Mouse (Mus musculus) cerebellum, postnatal 14 days (tissue): ENCODE results near the gene Bak1.
A peak's percentile ranks its signal among the peaks of the same experiment; 100 is the strongest.

ENCODE experiments used
- DNase-seq, 2 experiments: peaks; one replicate each; pipeline ENCODE4 v3.0.0; 2021; ENCODE audit warnings: mixed read lengths in 2 of 2

Bak1 gene

DNA sequence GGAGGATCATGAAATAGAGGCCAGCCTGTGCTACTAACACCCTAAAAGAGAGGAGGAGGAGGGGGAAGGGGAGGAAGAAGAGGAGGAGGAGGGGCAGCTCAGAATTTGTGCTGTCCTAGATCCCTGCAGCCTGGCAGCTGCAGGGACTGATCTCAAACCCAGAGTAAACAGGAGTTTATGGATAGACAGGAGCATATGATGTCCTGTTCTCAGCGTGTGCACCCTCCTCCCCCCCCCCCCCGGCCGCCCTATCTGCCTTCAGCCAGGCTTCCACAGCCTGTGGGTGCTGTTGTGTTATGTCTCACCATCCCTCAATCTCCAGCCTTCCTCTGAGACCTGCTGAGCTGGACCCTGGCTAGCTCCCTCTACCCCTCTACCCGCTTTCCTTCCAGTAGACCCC is at the start of gene Bak1:
Gene Bak1 (minus strand): TSS at position 101 of the 400 bp plus-strand sequence.
- DNase-seq = no peak

DNA sequence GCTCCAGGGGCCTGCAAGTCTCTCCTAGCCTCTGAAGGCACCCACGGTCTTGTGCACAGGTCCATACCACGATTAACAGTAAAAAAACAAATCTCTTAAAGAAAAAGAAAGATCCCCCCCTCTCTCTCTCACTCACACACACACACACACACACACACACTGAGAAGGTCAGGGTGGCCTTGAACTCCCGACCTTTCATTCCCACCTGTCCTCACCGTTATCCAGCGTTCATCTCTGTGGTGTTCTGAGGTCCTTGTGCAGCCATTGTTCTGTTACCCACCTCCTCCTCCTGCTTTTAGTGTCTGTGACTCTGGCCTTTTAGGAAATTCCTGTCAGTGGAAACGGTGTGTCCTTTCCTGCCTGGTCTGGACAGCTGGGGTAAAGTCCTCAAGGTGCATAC is 49.7 kb upstream of the Bak1 start:
- no peak for DNase-seq

DNA sequence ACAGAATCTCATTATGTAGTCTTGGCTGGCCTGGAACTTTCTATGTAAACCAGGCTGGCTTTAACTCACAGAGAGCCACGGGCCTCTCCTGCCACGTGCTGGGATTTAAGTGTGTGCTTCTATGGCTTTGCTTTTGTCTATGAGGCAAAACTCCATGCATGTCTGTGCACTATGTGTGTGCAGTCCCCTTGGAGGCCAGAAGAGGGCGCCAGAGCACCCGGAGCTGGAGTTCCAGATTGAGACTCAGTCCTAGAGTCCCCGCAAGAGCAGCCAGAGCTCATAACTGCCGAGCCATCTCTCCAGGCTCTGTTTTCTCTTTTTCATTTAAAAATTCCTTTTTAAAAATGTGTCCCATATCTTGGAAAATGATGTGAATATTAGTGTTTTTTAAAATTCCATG is 49.1 kb upstream of the Bak1 start:
- DNase-seq = peak in 1 of 2 experiments; percentile 65

DNA sequence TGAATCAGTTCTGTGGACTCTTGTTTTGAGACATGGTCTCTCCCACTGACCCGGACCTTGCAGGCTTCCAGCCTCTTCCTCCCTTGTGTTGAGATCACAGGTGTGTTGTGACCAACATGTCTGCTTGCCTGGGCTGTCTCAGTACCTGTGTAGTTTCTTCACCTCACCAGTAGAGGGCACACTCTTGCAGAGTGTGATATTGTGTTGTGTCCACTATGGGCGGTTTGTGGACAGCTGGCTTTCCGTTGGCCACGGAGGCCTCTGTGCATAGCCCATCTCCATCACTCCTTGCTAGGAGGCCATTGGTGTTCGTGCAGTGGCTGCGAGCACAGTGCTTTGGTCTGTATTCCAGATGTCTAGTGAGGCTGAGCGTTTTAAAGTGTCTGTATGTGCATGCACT is 48.3 kb upstream of the Bak1 start:
- DNase-seq = no peak

DNA sequence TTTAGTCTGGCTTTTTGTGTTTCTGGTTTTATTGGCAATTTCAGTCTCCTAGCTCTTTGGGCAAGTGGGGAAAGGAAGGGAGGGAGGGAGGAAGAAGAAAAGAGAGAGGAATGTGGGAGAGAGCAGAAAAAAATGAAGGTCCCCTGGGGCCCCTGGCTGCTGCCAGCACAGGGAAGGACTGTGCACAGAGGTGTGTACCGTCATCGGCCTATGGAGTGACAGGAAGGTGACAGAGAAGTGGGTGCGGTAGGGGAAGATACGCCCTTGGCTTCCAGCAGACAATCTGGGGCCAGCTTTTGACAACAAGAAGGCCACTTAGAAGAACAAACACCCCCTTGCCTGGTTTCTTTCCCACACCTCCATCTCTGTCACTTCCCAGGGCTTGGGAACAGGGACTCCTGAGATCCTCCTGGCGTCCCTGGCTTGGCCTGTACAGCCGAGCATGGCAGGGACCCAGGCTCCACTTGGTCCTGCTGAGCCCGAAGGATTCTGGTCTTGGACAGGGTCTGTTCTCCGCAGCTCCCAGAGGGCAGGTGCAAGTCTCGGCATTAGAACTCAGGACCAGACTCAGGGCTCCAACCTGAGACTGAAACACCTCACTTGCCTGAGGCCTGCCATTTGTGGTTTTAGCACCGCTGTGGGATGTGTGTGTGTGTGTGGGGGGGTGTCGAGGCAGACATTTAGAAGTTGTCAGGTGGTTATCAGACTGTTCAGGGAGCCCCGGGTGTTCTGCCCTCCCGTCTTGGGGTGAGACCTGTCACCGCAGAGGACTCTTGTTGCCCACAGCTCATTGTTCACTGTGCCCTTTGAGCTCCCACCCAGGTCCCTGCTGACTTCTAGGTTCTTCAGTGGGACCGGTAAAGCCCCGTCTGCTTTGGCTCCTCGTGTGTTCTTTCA is 46.3 kb upstream of the Bak1 start:
- DNase-seq = peak; percentile 38 to 48

DNA sequence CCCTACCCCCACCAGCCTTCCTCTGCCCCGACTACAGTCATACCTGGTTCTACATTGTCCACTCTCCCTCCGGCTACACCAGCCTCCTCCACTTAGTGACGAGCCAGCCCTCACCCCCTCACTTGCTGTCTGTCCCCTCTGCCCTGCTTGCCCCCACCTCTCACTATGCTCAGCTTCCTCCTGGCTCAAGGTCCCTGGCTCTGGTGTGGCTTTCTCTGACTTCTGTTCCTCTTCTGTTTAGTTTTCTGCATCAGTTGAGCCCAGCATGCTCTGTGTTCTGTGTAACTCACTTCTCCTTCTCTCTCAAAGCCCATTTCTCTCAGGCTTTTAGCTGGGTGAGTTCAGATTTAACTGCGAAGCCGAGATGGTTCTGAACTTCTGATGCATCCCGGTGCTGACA is 45.4 kb upstream of the Bak1 start:
- DNase-seq = peak; percentile 35 to 47

DNA sequence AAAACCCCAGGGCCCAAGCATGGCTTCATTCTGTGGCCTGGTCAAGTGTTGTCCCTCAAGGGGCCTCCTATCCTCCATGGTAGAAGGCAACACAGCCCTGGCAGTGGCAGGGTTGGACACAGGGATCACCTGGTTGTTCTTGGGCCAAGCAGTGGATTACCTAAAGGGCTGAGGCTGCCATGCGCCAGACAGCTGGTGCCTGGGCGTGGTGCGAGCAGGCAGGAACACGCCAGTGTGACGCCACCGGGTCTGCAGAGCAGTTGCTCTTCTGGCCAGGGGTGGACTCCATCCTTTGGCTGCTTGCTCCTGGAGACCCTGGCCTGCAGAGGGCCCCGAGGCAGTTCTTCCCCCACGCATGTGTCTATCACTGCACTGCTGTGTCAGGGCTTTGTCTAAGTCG is 45.0 kb upstream of the Bak1 start:
- DNase-seq = no peak

DNA sequence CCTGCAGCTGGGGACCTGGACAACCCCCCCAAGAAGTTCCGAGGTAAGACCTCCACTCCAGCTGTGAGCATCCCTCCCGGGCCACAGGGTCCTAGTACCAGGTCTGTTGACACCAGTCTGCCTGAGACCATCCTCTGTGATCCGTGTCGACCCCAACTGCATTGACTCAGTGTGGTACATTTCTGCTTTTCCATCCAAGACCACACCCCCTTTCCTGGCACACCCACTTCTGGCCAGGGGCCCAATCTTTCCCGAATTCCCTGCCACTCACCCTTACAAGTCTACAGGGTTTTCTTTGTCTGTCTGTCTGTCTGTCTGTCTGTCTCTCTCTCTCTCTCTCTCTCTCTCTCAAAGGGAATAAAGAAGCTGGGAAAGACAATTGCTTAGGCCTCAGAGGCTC is 44.3 kb upstream of the Bak1 start:
- DNase-seq = peak in 1 of 2 experiments; percentile 47

DNA sequence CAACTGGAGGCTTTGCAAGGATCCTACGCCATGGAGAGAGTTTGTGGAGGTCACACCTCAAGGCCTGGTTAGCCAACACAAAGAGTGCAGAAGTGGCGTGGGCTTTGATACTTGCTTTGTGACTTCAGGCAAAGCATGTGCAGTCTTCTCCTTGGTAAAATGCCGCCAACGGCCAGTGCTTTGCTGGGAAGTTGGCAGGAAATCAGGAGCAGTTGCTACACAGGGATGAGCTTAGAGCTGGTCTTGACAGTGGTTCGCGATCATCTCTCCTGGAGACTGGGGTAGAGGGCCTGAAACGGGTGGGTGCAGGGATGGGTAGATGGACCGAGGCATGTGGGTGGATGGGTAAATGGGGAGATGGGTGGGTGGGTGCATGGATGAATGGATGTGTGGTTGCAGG is 43.6 kb upstream of the Bak1 start:
- peak; percentile 50 to 58 for DNase-seq

DNA sequence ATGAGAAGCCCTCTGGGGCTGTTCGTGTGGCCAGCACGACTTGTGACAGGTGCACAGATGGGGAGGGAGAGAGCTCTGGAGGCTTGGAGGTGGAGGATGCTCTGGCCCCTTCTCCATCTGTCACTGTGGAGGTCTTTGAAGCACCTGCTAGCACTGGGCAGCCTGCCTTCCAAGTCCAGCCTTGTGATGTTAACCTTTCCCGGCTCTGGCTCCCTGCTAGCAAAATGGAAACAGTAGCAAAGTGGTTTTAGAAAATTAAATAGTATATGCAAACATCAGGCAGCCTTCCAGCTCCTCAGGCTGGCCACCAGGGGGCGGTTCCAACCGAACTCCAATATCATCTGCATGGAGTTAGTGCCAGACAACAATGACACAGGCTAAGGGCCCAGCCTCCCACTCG is 42.8 kb upstream of the Bak1 start:
- DNase-seq = peak; percentile 77 to 83

DNA sequence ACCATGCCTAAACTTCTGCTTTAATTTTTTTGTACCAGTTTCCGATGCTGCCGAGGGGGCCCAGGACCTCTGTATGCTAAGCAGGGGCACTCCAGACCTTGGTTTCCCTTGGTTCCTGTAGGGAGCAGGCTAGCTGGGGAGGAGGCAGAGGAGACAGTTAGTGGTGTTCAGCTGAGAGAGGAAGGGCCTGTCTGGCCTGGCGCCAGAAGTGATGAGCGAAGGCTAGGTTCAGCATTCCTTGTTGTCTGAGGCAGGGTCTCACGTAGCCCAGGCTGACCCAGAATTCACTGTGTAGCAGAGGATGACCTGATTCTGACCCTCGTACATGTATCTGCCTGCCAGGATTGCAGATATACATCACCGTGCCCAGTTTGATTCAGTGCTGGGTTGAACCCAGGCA is 42.1 kb upstream of the Bak1 start:
- DNase-seq = peak in 1 of 2 experiments; percentile 43

DNA sequence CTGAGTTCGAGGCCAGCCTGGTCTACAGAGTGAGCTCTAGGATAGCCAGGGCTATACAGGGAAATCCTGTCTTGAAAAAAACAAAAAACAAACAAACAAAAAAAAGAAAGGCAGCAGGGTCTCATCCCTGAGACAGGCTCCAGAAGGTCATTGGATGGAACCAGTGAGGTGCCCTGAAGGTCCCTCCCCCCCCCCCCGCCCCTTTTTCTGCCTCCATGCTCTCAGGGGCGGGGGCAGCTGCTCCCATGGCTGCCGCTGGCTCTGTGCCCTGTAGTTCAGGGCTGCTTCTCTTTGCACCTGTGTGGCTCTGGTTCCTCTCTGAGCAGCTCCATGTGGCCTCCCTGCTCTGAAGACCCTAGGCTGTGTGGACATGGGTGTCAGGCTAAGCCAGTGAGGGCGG is 40.3 kb upstream of the Bak1 start:
- DNase-seq = no peak

DNA sequence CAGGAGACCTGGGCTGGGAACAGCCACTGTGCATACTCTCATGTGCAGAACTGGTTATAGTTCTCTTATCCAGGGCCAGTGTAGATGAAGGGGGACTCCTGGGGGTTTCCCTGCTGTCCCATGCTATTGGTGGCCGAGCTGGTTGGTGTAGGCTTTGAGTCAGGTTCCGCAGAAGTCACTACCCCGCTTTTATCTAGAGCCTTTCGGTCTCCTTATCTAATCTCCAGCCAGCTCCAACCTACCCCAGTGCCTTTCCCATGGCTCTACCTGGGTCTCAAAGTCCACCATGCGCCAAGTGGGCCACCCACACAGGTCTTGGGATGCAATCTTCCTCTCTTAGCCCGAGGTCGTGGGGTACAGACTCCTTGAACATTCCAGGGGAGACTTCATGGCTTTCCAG is 37.3 kb upstream of the Bak1 start:
- no peak for DNase-seq

DNA sequence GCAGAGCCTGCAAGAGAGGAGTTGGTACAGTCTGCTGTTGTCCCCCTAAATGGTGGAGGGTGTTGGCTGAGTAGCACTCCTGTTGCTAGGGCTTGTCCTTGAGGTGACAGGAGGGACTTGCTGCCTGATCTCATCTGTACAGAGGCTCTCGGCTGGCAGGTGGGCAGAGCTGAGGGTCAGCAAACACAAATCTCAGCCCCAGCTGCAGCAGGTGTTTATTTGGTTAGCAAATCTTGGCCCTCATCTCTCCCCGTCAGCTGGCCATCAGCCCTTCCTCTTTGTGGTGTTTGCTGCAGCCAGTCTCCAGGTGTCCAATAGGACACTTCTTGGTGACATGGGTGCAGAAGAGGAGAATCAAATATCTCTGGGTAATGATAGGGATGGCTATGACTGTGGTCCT is 35.4 kb upstream of the Bak1 start:
- DNase-seq = no peak

DNA sequence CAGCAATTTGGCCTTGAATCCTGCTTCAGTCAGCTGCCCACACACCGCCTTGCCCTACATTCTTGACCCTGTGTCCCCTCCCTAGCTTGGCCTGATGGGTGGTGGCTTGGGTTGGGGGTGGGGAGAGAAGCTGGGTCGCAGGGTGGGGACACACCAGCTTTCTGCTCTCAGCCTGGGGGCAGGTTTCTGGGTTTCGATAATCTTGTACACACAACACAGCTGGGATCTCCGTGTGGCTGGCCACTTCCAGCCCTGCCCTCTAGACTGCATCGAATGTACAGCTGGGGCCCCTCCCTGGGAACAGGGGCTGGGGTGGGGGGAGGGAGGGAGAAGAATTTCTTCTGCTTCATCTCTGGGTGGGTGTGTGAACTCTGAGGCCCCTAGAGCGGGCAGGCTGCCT is 34.9 kb upstream of the Bak1 start:
- DNase-seq = no peak

DNA sequence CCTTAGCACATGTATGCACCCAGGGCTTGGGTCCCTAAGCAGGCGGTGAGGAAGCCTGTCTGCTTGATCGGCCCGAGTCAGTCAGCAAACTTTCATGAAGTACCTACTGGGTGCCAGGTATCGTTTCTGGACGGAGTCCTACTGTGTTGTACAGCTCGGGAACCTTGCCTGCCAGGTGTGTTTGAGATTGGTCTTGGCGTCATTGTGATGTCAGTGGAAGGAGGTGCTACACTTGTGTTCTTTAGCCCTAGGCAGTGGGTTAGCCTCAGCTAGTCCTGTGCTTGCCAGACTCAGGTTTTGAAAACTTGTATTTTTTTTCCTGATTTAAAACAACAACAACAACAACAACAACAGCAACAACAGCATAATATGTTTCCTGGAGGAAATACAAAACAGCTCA is 33.9 kb upstream of the Bak1 start:
- no peak for DNase-seq

DNA sequence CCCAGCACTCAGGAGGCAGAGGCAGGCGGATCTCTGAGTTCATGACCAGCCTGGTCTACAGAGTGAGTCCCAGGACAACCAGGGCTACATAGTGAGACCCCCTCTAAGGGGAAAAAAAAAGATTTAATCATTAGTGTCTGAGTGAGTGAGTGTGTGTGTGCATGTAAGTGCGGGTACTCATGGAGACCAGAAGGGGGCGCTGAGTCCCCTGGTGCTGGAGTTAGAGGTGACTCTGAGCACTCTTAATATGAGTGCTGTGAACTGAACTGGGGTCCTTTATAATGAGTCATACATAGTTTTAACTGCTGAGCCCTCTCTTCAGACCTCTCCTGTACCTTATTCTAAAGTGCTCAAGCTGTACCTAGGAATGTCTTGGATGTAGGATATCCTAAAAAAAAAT is 32.9 kb upstream of the Bak1 start:
- DNase-seq = no peak

DNA sequence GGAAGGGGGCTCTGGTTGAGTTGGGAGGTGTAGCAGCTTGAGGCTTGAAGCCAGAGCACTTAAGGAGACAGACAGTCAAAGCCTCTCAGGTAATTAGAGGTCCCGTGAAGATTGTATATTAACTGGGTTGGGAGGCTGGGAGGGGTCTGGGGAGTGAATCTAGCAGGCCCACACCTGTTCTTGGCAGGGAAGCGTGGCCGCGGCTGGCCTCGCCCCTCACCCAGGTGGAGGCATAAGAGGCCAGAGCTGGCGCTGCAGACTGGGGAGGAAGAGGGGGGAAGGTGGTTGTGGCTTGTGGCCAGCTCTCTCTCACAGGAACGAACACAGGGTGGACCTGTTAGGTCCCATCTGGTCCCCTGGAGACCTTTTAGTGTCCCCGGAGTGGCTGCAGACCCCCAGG is 31.9 kb upstream of the Bak1 start:
- DNase-seq = no peak

DNA sequence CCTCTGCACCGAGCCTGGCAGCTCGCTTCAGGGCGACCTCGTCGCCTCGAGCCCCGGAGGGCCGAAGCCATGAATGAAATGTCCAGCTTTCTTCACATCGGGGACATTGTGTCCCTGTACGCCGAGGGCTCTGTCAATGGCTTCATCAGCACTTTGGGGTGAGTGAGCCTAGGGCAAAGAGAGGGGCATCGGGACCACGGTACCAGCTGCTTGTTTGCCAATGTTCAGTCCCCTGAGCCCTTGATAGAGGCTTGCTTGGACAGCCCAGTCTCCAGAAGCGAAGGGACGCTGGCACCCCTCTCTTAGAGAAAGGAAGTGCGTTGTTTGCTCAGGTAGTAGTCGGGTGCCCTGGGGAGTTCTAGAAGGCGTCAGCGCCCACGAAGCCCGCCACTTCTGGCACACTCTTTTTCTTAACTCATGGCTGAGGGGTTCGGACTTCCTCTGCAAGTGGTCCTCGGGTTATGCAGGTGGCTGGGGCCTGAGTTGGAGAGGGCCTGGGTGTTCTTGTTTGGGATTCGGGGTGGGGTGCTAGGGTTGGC is 28.8 kb upstream of the Bak1 start:
- DNase-seq = no peak

DNA sequence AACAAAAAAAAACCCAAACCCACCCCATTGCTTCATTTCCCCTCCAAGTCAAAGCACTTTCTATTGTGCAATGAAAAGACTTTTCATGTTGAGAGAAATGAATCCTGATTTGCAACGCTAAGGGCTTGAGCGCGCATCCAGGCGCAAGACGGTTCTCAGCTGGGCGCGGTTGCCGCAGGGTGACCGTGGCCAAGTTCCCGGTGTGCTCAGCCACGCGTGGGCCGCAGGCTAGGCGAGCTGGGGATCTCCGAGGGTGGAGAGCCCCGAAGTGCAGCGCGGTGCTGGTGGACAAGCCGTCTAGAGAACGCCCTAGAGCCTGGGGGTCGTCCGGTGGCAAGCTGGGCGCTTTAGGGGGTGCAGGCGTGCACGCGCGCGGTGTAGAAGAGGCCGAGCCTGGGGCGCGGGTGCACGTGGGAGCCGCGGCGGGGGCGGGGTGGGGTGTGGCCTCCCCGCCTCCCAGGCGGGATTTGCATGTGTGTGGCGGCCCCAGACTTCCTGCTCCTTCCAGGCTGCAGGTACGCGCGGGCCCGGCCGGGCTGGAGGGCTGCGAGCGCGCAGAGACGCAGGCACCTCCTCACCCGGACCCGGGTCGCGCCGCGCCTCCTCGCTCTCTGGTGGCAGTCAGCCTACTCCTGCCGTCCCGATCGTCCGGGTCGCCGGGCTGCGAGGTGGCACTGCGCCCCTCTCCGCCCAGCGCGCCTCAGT is 28.2 kb upstream of the Bak1 start, which contains the start of gene Itpr3:
Gene Itpr3 (plus strand): TSS at position 493 of the 705 bp plus-strand sequence.
- peak; percentile 61 to 65 for DNase-seq

DNA sequence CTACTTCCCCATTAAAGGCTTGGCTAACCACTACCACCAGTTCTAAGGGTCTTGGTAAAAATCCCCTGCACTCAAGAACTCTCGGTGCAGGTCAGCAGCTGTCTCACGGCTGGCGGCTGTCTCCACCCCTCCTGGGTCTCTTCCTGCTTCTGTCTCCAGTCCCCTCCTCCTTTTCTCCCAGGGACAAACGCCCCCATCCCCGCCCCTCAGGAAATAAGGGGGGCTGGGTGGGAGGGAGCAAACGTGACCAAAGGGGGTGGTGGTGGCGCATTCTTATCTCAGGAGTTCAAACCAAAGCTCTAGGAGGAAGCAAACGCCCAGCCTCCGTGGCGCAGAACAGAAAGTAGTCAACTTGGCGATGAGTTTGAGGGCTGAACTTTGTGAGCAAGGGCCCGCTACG is 27.4 kb upstream of the Bak1 start:
- DNase-seq = no peak

DNA sequence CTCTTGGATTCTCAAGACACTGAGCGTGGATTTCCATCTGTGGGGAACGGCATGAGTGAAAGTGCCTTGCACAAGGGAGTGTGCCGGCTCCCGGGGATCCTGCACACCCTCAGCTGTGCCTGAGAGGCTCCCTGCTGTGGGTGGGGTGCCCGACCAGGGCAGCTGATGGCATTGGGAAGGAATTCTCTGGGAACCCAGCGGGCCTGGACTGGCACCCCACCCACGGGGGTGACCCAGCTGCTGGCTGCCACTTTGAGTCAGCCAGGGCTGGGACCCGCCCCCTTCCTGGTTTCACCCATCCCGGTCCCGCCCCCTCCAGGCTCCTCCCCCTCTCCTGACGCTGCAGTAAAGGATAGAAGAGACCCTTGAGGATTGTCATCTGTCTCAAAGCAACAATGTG is 22.7 kb upstream of the Bak1 start:
- DNase-seq = no peak

DNA sequence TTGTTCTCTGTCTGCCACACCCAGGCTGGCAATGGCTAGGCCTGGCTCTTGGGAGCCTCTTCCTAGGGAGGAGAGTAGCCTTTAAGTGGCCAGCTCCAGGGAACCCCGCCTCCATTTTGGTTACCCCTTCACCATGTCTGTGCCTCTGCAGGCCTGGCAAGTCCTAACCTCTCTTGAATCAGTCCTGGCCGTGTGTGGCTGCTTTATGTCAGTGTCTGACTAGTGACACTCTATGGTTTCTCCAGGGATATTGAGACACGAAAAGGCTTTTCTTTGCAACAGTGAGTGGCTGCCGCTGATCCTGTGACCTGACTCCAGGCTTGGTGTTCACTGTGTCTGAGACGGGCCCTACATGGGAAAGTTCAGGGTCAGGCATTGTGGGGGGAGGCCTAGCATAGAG is 22.0 kb upstream of the Bak1 start:
- DNase-seq = no peak
